Mouse (Mus musculus) fat pad, adult 2 months (tissue): Measurements from ENCODE around the gene Has3.
"Not testable (repeated sequence)": the region's sequence is repeated elsewhere in the genome, so short reads cannot be mapped to it uniquely, and the experiment has no call there.

Experiments
- DNase-seq: peaks from one replicate; pipeline ENCODE4 v3.0.0-alpha.2; 2011; ENCODE audit warnings: low read depth, low spot score; ENCODE audit errors: extremely low read depth

The Has3 gene

GRCm38 (mm10) chr8:106870051-106870450 is at the start of gene Has3:
Gene Has3, plus strand, starts transcription at chr8:106870242.
- DNase-seq = no peak

GRCm38 (mm10) chr8:106820553-106821515 is 49.2 kb upstream of the Has3 start:
- DNase-seq = no peak

GRCm38 (mm10) chr8:106828921-106829320 is 41.1 kb upstream of the Has3 start:
- no peak for DNase-seq

GRCm38 (mm10) chr8:106829526-106830045 is 40.5 kb upstream of the Has3 start:
- DNase-seq = no peak

- DNase-seq = no peak
These were observed 35.1 kb upstream of the Has3 start for GRCm38 (mm10) chr8:106834899-106835298.

GRCm38 (mm10) chr8:106836525-106836924 is 33.5 kb upstream of the Has3 start:
- DNase-seq = no peak

GRCm38 (mm10) chr8:106838803-106839202 is 31.2 kb upstream of the Has3 start:
- no peak for DNase-seq

GRCm38 (mm10) chr8:106839209-106840001 is 30.6 kb upstream of the Has3 start:
- DNase-seq = no peak

- DNase-seq = no peak
These were observed 20.0 kb upstream of the Has3 start for GRCm38 (mm10) chr8:106850034-106850433.

- no peak for DNase-seq
These were observed 15.4 kb upstream of the Has3 start for GRCm38 (mm10) chr8:106854534-106855241.

DNA sequence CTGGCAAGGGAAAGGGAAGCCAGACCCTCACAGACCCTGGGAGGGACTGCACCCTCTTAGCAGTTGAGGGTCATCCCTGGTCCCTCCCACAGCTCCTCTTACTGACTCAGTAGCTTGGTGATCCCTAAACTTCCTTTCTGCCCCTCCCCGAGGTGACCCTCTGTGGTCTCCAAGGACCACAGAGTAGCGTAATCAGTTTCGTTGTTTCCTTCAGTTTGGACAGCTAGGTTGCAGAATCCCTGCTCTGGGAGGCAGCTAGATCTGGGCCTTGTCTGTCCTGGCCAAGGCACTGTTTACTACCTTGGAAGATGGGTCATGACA is 14.8 kb upstream of the Has3 start:
- DNase-seq = no peak

DNA sequence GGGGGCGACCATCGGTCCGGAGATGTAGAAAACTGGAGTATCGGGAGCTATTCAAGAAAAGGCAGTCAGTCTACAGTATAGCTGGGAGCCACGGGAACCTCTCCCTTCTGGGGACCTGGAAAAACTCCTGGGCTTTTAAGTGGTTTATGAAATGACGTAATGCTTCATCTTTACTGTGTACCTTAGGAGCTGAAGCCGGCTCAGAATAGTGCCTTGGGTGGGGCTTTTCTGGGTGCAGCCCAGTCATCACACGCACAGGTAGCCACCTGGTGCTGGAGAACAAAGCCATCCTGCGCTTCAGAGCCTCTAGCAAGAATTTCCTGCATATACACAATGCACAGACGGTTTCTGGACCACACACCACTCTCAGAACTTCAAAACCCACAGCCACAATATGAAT is 7.2 kb upstream of the Has3 start:
- no peak for DNase-seq

DNA sequence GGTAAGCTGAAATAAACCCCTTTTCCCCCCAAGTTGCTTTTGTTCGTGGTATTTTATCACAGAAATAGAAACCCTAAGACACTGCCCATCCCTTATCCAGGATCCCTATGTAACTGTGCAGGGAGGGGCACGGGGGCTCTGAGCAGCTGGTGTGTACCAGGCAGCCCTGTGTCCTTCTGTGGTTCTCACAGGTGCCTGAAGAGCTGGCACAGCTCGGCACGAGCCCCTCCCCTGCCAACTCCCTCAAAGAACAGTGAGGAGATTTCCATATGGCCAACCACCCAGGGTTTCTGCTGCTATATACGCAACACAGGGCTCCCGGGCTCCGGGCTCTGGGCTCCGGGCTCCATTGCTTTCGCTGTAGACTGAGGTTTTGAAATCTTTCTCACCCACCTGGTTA is 4.7 kb upstream of the Has3 start:
- DNase-seq = no peak

DNA sequence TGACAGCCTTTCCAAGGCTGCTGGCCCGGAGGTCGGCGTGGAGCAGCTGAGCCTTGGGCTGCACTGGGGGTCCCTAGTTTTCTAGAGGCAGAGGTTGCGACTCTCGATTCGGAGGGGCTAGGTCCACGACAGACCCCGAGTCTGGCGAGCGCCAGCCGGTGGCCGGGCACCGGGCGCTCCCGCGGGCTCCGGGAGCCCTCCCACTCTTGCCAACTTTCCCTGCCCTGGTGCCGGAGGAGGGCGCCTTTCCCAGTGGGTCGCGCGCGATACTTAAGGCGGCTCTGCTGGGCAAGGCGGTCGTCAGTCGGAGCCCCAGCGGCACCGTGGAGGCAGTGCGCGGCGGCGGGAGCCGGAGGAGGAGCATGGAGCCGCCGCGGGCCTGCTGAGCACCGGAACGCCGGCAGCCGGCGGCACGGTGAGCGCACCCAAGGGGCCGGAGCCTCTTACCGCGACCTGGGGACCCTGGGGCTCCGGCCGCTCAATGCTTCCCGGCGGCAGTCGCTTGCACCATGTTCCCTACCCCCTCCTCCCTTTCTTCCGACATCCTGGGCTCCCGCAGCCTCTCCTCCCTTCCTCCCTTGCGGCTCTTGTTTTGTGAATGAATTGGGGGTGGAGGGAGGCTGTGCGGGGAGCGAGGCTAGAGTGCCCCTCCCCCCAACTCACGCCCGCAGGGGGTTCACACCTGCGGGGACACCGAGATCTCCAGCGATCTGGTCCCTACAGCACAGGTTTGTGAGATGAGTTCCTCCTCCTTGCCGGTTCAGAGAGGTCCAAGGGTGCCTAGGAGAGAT is 690 bp downstream of the Has3 start:
- DNase-seq = no peak

DNA sequence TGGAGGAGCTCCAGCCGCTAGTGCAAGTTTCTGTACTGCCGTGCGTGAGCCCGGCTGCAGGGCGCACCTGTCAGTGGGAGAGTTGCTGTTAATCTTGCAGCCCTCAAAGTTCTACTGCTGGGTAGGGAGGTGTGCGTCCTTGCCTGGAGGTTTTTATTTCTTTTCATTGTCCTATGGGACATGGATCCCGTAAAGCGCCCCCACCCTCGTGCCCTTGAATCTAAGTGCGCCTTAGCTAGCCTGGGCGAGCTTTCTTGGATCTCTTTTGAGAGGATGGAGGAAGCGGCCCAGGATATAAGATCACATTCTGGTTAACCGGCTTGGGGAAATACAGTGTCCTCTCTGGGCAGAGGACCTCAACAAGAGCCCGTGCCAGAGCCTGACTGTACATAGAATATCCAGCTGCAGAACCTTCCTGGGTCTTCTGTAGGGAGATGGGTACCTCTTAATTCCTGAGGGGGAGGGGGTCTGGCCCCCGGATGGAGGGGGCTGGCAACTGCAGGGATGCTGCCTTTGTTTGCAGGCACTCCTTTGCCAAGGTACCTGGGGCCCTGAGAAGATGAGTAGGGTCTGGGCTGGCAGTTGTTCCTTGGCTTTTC is 1.4 kb downstream of the Has3 start:
- DNase-seq = no peak

GRCm38 (mm10) chr8:106871931-106872371 is 1.9 kb downstream of the Has3 start:
- DNase-seq = no peak

DNA sequence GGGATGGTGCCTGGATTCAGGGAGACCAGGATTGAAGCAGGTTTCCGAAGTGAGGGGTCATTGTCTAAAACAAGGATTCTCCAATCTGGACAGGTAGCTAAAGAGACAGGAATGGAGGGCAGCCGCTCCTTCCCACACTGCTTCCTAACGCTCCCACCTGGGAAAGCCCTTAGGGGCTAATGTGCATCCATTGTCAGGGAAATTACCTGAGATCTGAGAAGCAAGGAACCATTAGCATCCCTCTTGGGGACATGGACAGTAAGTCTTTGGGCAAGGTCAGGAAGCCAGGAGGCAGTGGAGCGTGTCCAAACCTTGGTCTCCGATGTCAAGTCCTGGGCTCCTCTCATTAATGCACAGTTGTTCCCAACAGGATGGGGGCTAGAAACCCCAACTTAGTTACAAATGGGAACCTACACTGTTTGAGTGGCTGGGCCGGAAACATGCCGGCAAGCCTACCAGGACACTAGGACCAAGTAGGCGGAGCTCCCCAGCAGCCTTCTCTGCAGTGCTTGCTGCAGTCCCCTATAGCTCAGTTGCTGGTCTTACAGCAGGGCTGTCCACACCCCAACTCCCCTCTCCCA is 2.5 kb downstream of the Has3 start:
- DNase-seq = no peak

DNA sequence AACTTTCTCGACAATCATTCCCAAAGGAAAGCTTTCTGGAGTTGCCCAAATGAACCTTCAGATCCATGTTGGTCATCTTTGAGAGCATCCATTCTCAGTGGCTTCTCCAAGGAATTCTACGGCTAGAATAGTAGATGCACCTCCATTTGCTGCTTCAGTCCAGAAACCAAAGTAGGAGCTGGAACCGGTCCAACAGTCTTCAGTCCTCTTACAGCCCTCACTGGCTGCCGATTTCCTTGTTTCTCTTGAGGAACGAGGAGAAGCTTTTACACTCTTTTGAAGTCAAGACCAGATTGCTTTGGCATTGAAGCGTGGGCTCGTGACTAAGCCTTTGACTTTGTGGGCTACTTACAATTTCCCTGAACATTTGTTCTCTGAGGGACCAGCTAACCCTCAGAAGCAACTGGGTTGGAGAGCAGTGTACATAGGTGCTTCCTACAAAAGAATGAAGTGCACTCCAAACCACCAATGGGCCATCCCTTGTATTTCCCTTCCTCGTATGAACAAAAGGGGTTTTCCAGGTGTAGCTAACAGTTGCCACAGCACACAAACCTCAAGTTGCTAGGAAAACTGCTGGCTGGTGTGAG is 10.2 kb downstream of the Has3 start:
- DNase-seq = no peak

GRCm38 (mm10) chr8:106884094-106884493 is 14.1 kb downstream of the Has3 start:
- DNase-seq = not testable (repeated sequence)
